Mouse (Mus musculus): ENCODE measurements around the gene Gdf10.

- TF ChIP-seq CTCF (conservative IDR thresholded peaks at IDR 0.05; ENCODE audit: insufficient read depth, insufficient read length, low read depth, low read length) (no peak), POLR2A (IDR thresholded peaks at IDR 0.05; ENCODE audit: low read depth, low read length) (no peak)
Measured at GRCm38 (mm10) chr14:33922771-33923167, 618 bp upstream of the Gdf10 start.
